Mouse (Mus musculus): ENCODE measurements at regions not wholly inside any gene's neighbourhood (a gene's known extent, or its start where the extent isn't known, plus 50 kb on each side); places are given as distances from the start of the nearest gene placed in this dataset.

DNA sequence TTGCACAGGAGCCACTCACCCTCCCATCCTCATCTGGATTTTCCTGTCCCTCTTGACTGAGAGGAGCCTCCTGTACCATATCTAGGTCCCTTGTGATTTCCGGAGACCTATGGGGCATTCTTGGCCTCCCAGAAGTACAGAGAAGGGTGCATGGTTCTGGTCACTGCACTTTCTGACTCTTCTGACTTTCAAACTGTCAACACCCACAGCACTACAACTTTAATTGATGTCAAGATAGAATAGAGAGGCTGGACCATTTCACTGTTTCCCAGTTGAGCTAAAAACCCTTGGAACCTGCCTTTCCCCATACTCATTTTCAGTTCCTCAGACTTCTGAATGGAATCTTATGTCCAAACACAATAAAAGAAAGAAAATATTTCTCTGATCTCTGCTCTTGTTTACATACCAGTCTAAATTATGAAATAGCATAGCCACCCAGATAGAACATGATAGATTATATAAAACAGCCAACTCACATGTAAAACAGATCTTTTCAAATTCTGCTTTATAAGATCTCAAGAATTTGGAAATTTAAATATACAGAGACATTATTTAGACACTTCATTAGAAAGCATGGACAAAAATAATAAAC is 144.2 kb downstream of the Ptger3 start:
- DNase-seq (ENCODE audit: low read depth, low spot score): no peak

- no peak for DNase-seq (ENCODE audit: low read depth, low spot score)
Measured at GRCm38 (mm10) chr3:157699961-157700360, 133.3 kb downstream of the Ptger3 start.

- no peak for DNase-seq (ENCODE audit: low read depth, low spot score)
Measured at GRCm38 (mm10) chr3:157698529-157698928, 131.8 kb downstream of the Ptger3 start.

DNA sequence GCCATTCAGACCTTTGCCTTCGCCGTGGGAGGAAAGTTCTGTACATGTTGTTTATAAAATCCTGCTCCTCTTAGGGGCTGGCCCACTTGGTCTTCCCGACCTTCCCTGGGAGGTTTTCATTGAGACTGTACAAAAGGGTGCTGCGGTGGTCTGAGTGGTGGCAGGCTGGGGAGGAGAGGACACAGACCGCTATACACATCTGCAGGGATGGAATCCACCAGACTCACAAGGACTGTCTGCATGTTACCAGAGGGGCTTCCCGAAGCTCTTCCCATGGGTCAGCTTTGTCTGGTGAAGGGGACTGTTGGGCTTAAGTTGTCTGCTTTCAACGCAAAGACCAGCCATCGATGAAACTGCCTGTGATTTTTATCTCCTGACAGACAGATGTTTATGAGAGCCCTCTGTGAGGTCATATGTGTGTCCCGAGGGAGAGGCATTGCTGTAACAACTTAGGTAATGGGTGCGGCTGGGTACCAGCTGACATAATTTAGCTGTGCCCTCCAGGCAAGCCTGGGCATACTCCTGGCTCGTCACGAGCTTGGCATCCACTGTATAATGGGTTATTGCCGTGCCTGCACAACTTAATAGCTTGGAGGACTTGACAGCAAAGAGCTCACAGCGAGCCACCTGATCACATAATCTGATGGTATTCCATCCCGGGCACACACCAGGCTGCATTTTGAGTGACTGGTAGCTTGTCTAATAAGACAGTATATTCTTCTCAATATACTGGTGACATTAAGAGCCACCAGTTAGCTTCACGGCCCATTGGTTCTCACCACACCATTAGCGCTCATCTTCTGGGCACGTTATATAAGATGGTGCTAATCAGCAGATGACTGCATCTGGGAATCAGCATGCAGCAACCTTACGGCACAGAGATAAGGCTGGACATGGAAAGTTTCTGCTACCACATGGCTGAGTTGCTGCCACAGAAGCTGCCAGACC is 128.7 kb downstream of the Ptger3 start:
- DNase-seq (ENCODE audit: low read depth, low spot score): no peak

Measured in telencephalon, adult 2 months (tissue).